In the genomic region with DNA sequence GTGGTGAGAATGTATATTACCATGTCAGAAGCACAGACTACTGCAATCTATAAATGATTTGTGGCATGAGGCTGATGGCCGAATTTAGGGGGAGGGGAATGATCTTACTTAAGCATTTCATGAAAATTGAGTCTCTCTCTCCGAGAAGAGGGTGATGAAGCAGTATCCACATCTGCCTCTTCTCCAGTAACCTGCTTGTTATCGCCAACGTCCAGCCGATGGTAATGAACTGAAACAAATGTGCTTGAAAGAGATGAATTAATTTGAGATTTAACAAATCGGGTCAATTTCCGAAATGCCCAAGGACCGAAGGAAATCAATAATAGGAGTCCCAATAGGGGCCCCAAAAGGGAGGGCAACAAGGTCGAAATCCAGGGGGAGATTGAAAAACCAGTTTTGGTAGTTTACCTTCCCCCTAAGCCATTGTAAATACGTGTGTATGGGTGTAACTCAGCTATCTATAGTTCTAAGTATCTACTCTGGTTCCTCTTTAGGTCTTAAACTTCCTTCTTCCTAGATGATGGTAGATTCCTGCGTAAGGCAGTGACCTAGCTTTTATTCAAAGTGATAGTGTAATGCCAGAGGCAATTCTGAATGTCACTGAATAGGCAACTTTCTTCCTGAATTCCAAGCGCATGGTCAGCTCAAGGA, we compare ENCODE assay signal across 19 mouse cellular contexts. TPM values are rescaled to one million over a fixed set of nuclear protein-coding genes. Genes with fewer than 3 reads are reported as not detected.
DNase-seq lines count a peak whose midpoint lies in the region; TF ChIP-seq lines count a peak whose summit lies in the region.
"Not testable (repeated sequence)": the region's sequence is repeated elsewhere in the genome, so short reads cannot be mapped to it uniquely, and the experiment has no call there.
"Had no signal": no experiment of that assay in that cellular context is flagged by ENCODE, and none has a peak within 500 bp of the region (broad histone marks: within the 10 kb centered on the region; RNA-seq: fewer than 3 reads in every experiment).

No protein-coding gene starts in this region.

- TF ChIP-seq POLR2A in MEL (IDR thresholded peaks at IDR 0.05; ENCODE audit: control insufficient read depth in 1 of 2, insufficient read depth in 1 of 2, low read depth in 1 of 2, low read length in 2 of 2, poor library complexity in 1 of 2): not testable (repeated sequence)

- H3K27me3 ChIP-seq in MEL (ENCODE audit: control insufficient read depth in 1 of 2, insufficient read depth in 2 of 2, low read length in 2 of 2): not testable (repeated sequence)

- peaks cover 0 to 18% of the 10 kb centered on the region in 2 experiments; a peak in 2 of 4 replicates for H3K36me3 ChIP-seq in MEL (ENCODE audit: control insufficient read depth in 1 of 2, insufficient read depth in 2 of 2, low read length in 2 of 2)

- H3K4me3 ChIP-seq in MEL (ENCODE audit: control insufficient read depth in 1 of 2, insufficient read depth in 1 of 2, low read depth in 2 of 2, low read length in 2 of 2): peak overlapping the region; percentile 29 to 57

- H3K27ac ChIP-seq in MEL (ENCODE audit: control insufficient read depth, low read depth, low read length): peak overlapping the region; percentile 98

- H3K9ac ChIP-seq in MEL (ENCODE audit: control insufficient read depth, low read depth, low read length, poor library complexity, severe bottlenecking): peak overlapping the region; percentile 53

- peak; percentile 74 for DNase-seq in MEL (ENCODE audit: low read depth, low spot score)
- DNase-seq in MEL-GATA-1-ER (ENCODE audit: extremely low read depth, low read depth): peak; percentile 70

- not testable (repeated sequence) for H3K9me3 ChIP-seq in MEL (replicated peaks; ENCODE audit: insufficient read depth, low read length)

- peak; percentile 62 to 64 for TF ChIP-seq EP300 in MEL (IDR thresholded peaks at IDR 0.05; ENCODE audit: low read depth in 1 of 2, low read length in 2 of 2)

- TF ChIP-seq CTCF in MEL (IDR thresholded peaks at IDR 0.05 in 2 of 3, conservative IDR thresholded peaks at IDR 0.05 in 1 of 3; ENCODE audit: control insufficient read depth in 1 of 3, insufficient read depth in 1 of 3, low read depth in 2 of 3, low read length in 3 of 3, poor library complexity in 1 of 3, severe bottlenecking in 1 of 3): not testable (repeated sequence)

- H3K4me1 ChIP-seq in MEL (ENCODE audit: control insufficient read depth in 1 of 2, insufficient read depth in 2 of 2, low read length in 2 of 2): not testable (repeated sequence)

- not testable (repeated sequence) for H3K79me2 ChIP-seq in MEL (ENCODE audit: control insufficient read depth, insufficient read depth, low read length, poor library complexity)

- TF ChIP-seq RAD21 in MEL (IDR thresholded peaks at IDR 0.05; ENCODE audit: low read depth, low read length): not testable (repeated sequence)

TF ChIP-seq in MEL, 35 proteins besides CTCF, POLR2A, EP300 and RAD21:
- TF ChIP-seq SIN3A (IDR thresholded peaks at IDR 0.05; ENCODE audit: low read length) (peak; percentile 44; the same call in 1 of the 2 replicates), TCF12 (IDR thresholded peaks at IDR 0.05; ENCODE audit: low read depth, low read length) (peak; percentile 38; the same call in 1 of the 2 replicates), TAL1 (IDR thresholded peaks at IDR 0.05; ENCODE audit: low read length) (peak; percentile 76), GATA1 (IDR thresholded peaks at IDR 0.05; ENCODE audit: low read depth, low read length) (peak; percentile 43; the same call in 1 of the 2 replicates), ETS1 (IDR thresholded peaks at IDR 0.05; ENCODE audit: low read depth, low read length) (peak; percentile 66; the same call in 1 of the 2 replicates), RCOR1 (IDR thresholded peaks at IDR 0.05; ENCODE audit: low read depth, low read length) (peak; percentile 50), MYC (IDR thresholded peaks at IDR 0.05; ENCODE audit: low read depth, low read length) (0 out of 2 replicates have a peak, but pooled peaks have one; percentile 13)
TF ChIP-seq in MEL: peak in this region for 7; not testable (repeated sequence) for 28.

RNA-seq across cellular contexts. Expression of gene Esp3, which starts 31.4 kb away (rescaled TPM):
- not detected in 2 replicates for total RNA-seq in MEL (2012; rRNA removed)
- not detected for polyA plus RNA-seq in MEL (2012; ENCODE audit: insufficient read depth in 1 of 2, insufficient read length in 2 of 2, low read depth in 1 of 2, low replicate concordance in 2 of 2, missing spikeins in 1 of 2)
- total RNA-seq: adrenal gland, adult 18-20 months; adrenal gland, adult 2 months; adrenal gland, adult 8-10 months; adrenal gland, postnatal 10 days; adrenal gland, postnatal 14 days; adrenal gland, postnatal 25 days; adrenal gland, postnatal 36 days; adrenal gland, postnatal 4 days; CH12.LX; ES-E14 had no signal
- polyA plus RNA-seq: activated CD4-positive, CD25-positive, alpha-beta regulatory T cell, adult 4 months; adrenal gland, adult 2 months; brain, embryonic 14.5 days; C2C12; CD4-positive, CD25-positive, alpha-beta regulatory T cell, adult 4 months; cerebellum, adult 2 months; G1E; Patski had no signal
